Mouse (Mus musculus) embryonic facial prominence, embryonic 14.5 days (tissue): ENCODE results near the gene Slc35g3. TPM values are rescaled to one million over a fixed set of nuclear protein-coding genes. Genes with fewer than 3 reads are reported as not detected.
"Not testable (repeated sequence)": the region's sequence is repeated elsewhere in the genome, so short reads cannot be mapped to it uniquely, and the experiment has no call there.

Experiments
- ATAC-seq: fragments of 200-750 bp; cut with Nextera tagmentation; 2 replicates; pipeline ENCODE4 v1.8.0; 2017; ENCODE audit warnings: low read depth, moderate number of reproducible peaks, moderate TSS enrichment
- DNase-seq: peaks from one replicate; pipeline ENCODE4 v3.0.0-alpha.2; 2015; ENCODE audit warnings: low spot score
- H3K27ac ChIP-seq: fragments of 300-500 bp; sonication (generic); replicated peaks from 2 replicates; pipeline ENCODE4 v1.5.1; 2014; ENCODE audit warnings: low read depth, mild to moderate bottlenecking, low read length, moderate library complexity
- H3K27me3 ChIP-seq: fragments of 300-500 bp; sonication (generic); replicated peaks from 2 replicates; pipeline ENCODE4 v1.6.1; 2014; ENCODE audit warnings: low read length; ENCODE audit not compliant: control insufficient read depth, insufficient read depth
- H3K36me3 ChIP-seq: fragments of 300-500 bp; sonication (generic); 2 replicates; pipeline ENCODE4 v1.6.1; 2014; ENCODE audit warnings: low read length, mixed read lengths; ENCODE audit not compliant: control insufficient read depth, insufficient read depth
- H3K4me1 ChIP-seq: fragments of 300-500 bp; sonication (generic); 2 replicates; pipeline ENCODE4 v1.6.1; 2014; ENCODE audit warnings: antibody characterized with exemption, low read length; ENCODE audit not compliant: control insufficient read depth, insufficient read depth
- H3K4me2 ChIP-seq: fragments of 300-500 bp; sonication (generic); 2 replicates; pipeline ENCODE4 v1.6.1; 2014; ENCODE audit warnings: low read depth, mild to moderate bottlenecking, low read length, moderate library complexity, mixed read lengths
- H3K4me3 ChIP-seq: fragments of 300-500 bp; sonication (generic); 2 replicates; pipeline ENCODE4 v1.5.1; 2014; ENCODE audit warnings: low read depth, mild to moderate bottlenecking, low read length
- H3K9ac ChIP-seq: fragments of 300-500 bp; sonication (generic); 2 replicates; pipeline ENCODE4 v1.6.1; 2014; ENCODE audit warnings: low read depth, mild to moderate bottlenecking, low read length, moderate library complexity, mixed read lengths
- H3K9me3 ChIP-seq: fragments of 300-500 bp; sonication (generic); 2 replicates; pipeline ENCODE4 v1.6.1; 2016; ENCODE audit warnings: low read length; ENCODE audit not compliant: control insufficient read depth
- WGBS: fragments of 180-500 bp; shearing (Covaris S2); extraction: QIAGEN DNeasy Blood & Tissue Kit; methylation state at CpG from one replicate; pipeline ENCODE4 v1.1.7; 2014; 5-methylcytosine and 5-hydroxymethylcytosine counted together
- polyA plus RNA-seq: library from polyadenylated mRNA; unstranded; fragments of >200 nt; fragmentation: Nextera tagmentation; extraction: Ambion mirVana; gene quantifications from 2 replicates; pipeline ENCODE4 v1.2.1, GENCODE M21; 2014

Gene Slc35g3
- polyA plus RNA-seq, 1 experiment from 2014 or later: not detected

GRCm38 (mm10) chr11:69754233-69754632 is 7.5 kb downstream of the Slc35g3 start:
- no peak for ATAC-seq
- H3K9me3 ChIP-seq: no peaks in the 10 kb centered on the region
- WGBS: 88% methylated on average over 5 of the region's 5 CpGs

GRCm38 (mm10) chr11:69752686-69753085 is 9.1 kb downstream of the Slc35g3 start:
- no peaks in the 10 kb centered on the region for H3K9me3 ChIP-seq
- H3K27me3 ChIP-seq: no peaks in the 10 kb centered on the region
- no peak overlapping the region for H3K4me2 ChIP-seq
- peaks cover 8% of the 10 kb centered on the region for H3K36me3 ChIP-seq
- H3K4me1 ChIP-seq: peaks cover 23% of the 10 kb centered on the region
- DNase-seq (no peak), ATAC-seq (no peak)
- no peak overlapping the region for H3K4me3 ChIP-seq
- no peak overlapping the region for H3K9ac ChIP-seq
- H3K27ac ChIP-seq: no peak overlapping the region

More at GRCm38 (mm10) chr11:69754233-69754632, 7.5 kb downstream of the Slc35g3 start:
- no peak for DNase-seq
- H3K4me2 ChIP-seq: 0 out of 2 replicates have a peak overlapping the region, but pooled peaks have one; percentile 46
- no peak overlapping the region for H3K27ac ChIP-seq
- H3K4me1 ChIP-seq: peaks cover 23% of the 10 kb centered on the region
- H3K36me3 ChIP-seq: no peaks in the 10 kb centered on the region
- no peak overlapping the region for H3K9ac ChIP-seq
- no peaks in the 10 kb centered on the region for H3K27me3 ChIP-seq
- H3K4me3 ChIP-seq: no peak overlapping the region

DNA sequence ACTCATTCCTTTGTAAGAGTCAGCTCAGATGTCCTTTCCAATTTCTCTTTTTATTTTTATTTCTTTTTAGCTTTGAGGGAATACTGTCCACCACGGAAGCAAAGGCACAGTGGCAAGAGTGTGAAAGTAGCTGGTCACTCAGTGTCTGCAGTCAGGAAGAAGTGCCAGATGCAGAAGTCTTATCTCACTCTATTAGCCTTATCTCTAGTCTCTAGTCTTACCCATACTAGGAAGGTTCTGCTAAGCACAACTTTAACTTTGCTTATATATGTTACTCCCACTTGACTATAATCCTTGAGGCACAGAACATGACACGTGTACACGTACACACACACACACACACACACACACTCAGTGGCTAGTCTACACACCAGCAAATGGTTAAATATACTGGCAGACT is 10.1 kb downstream of the Slc35g3 start:
- Histone ChIP-seq H3K27me3 (no peaks in the 10 kb centered on the region), H3K27ac (no peak overlapping the region), H3K9me3 (no peaks in the 10 kb centered on the region), H3K36me3 (peaks cover 18% of the 10 kb centered on the region), H3K9ac (no peak overlapping the region), H3K4me3 (no peak overlapping the region), H3K4me2 (no peak overlapping the region), H3K4me1 (peaks cover 14% of the 10 kb centered on the region)
- DNase-seq: no peak
- WGBS: 81% methylated on average over 3 of the region's 3 CpGs
- no peak for ATAC-seq

DNA sequence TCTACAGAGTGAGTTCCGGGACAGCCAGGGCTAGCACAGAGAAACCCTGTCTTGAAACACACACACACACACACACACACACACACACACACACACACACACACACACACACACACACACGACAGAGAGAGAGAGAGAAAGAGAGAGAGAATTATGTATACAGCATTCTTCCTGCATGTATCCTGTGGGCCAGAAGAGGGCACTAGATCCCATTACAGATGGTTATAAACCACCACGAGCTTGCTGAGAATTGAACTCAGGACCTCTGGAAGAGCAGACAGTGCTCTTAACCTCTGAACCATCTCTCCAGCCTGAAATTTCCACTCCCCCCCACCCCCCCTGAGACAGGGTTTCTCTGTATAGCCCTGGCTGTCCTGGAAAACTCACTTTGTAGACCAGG is 30.4 kb downstream of the Slc35g3 start:
- not testable (repeated sequence) for H3K4me3 ChIP-seq, H3K9me3 ChIP-seq, ATAC-seq, H3K9ac ChIP-seq, DNase-seq, H3K4me1 ChIP-seq, H3K4me2 ChIP-seq, H3K27me3 ChIP-seq, H3K27ac ChIP-seq
- WGBS: 88% methylated on average over 2 of the region's 3 CpGs
- H3K36me3 ChIP-seq: peaks cover 31% of the 10 kb centered on the region

GRCm38 (mm10) chr11:69729063-69729462 is 32.7 kb downstream of the Slc35g3 start:
- ATAC-seq (no peak), DNase-seq (peak; percentile 46)
- Histone ChIP-seq H3K9me3 (no peaks in the 10 kb centered on the region), H3K4me2 (no peak overlapping the region), H3K36me3 (peaks cover 8% of the 10 kb centered on the region), H3K9ac (no peak overlapping the region), H3K4me3 (no peak overlapping the region), H3K27me3 (no peaks in the 10 kb centered on the region), H3K27ac (no peak overlapping the region), H3K4me1 (no peaks in the 10 kb centered on the region)
- 13% methylated on average over 3 of the region's 3 CpGs for WGBS

GRCm38 (mm10) chr11:69725951-69726350 is 35.8 kb downstream of the Slc35g3 start:
- H3K9ac ChIP-seq: no peak overlapping the region
- no peaks in the 10 kb centered on the region for H3K27me3 ChIP-seq
- no peak for ATAC-seq
- H3K27ac ChIP-seq: no peak overlapping the region
- no peak for DNase-seq
- no peaks in the 10 kb centered on the region for H3K9me3 ChIP-seq
- WGBS: 23% methylated on average over 5 of the region's 5 CpGs
- H3K4me1 ChIP-seq: no peaks in the 10 kb centered on the region
- no peaks in the 10 kb centered on the region for H3K36me3 ChIP-seq
- no peak overlapping the region for H3K4me3 ChIP-seq
- H3K4me2 ChIP-seq: no peak overlapping the region

- no peak overlapping the region for H3K4me2 ChIP-seq
- no peak for DNase-seq
- no peak for ATAC-seq
Measured at GRCm38 (mm10) chr11:69723074-69723473, 38.7 kb downstream of the Slc35g3 start.

GRCm38 (mm10) chr11:69720852-69721251 is 40.9 kb downstream of the Slc35g3 start:
- Histone ChIP-seq H3K9me3 (no peaks in the 10 kb centered on the region), H3K9ac (no peak overlapping the region), H3K27me3 (no peaks in the 10 kb centered on the region), H3K27ac (no peak overlapping the region), H3K36me3 (no peaks in the 10 kb centered on the region), H3K4me2 (no peak overlapping the region), H3K4me3 (no peak overlapping the region), H3K4me1 (peaks cover 7% of the 10 kb centered on the region; the same call in 1 of the 2 replicates)
- WGBS: 68% methylated on average over 6 of the region's 6 CpGs
- ATAC-seq: no peak
- DNase-seq: no peak

More at GRCm38 (mm10) chr11:69723074-69723473, 38.7 kb downstream of the Slc35g3 start:
- Histone ChIP-seq H3K4me1 (peaks cover 4% of the 10 kb centered on the region; the same call in 1 of the 2 replicates), H3K9me3 (no peaks in the 10 kb centered on the region), H3K27ac (no peak overlapping the region), H3K9ac (no peak overlapping the region), H3K27me3 (no peaks in the 10 kb centered on the region), H3K4me3 (no peak overlapping the region), H3K36me3 (no peaks in the 10 kb centered on the region)
- WGBS: 51% methylated on average over 2 of the region's 2 CpGs

DNA sequence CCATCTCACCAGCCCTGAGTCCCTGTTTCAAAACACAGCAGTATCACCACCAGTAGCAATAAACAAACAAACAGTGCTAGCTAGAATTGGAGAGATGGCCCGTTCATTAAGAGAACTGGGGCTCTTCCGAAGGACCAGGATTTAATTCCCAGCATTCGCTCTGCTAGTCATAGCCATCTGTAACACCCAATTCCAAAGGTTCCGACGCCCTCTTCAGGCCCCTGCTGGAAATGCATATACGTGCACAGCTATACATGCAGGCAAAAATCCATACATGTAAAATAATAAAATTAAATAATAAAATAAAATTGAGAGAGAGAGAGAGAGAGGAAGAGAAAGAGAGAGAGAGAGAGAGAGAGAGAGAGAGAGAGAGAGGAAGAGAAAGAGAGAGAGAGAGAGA is 42.3 kb downstream of the Slc35g3 start:
- WGBS: 75% methylated on average over 6 of the region's 6 CpGs
- Histone ChIP-seq H3K36me3 (no peaks in the 10 kb centered on the region), H3K9ac (no peak overlapping the region), H3K9me3 (peaks cover 3% of the 10 kb centered on the region; the same call in 1 of the 2 replicates), H3K4me2 (no peak overlapping the region), H3K27ac (no peak overlapping the region), H3K4me3 (no peak overlapping the region), H3K27me3 (no peaks in the 10 kb centered on the region), H3K4me1 (peaks cover 8% of the 10 kb centered on the region; the same call in 1 of the 2 replicates)
- ATAC-seq (no peak), DNase-seq (no peak)
